Mouse (Mus musculus) cerebellum, adult 2 months (tissue): Measurements from ENCODE around the gene Klhl12. TPM values are rescaled to one million over a fixed set of nuclear protein-coding genes. Genes with fewer than 3 reads are reported as not detected.
"Not testable (repeated sequence)": the region's sequence is repeated elsewhere in the genome, so short reads cannot be mapped to it uniquely, and the experiment has no call there.

ENCODE experiments used
- DNase-seq, 2 experiments: peaks; one replicate each; pipeline ENCODE4 v3.0.0; 2021
- H3K27ac ChIP-seq: fragments of 200-500 bp; 2 replicates; pipeline ENCODE4 v1.5.1; 2012; ENCODE audit warnings: low read length, control low read depth, inconsistent platforms; ENCODE audit not compliant: insufficient read depth
- H3K27me3 ChIP-seq: fragments of 200-500 bp; 2 replicates; pipeline ENCODE4 v1.6.1; 2012; ENCODE audit warnings: inconsistent platforms, mild to moderate bottlenecking, low read length, moderate library complexity; ENCODE audit not compliant: control insufficient read depth, insufficient read depth
- H3K4me1 ChIP-seq: fragments of 200-500 bp; 2 replicates; pipeline ENCODE4 v1.6.1; 2011; ENCODE audit warnings: low read length; ENCODE audit not compliant: control insufficient read depth, insufficient read depth
- H3K4me3 ChIP-seq: fragments of 200-500 bp; replicated peaks from 2 replicates; pipeline ENCODE3; 2011; ENCODE audit warnings: mild to moderate bottlenecking, low read depth, low read length, control low read depth; ENCODE audit not compliant: insufficient read depth
- CTCF ChIP-seq: fragments of 200-500 bp; IDR thresholded peaks from 2 replicates; pipeline ENCODE4 v1.5.1; 2011; ENCODE audit warnings: low read depth, mild to moderate bottlenecking, control low read depth, low read length, moderate library complexity, borderline replicate concordance; ENCODE audit not compliant: insufficient read depth
- POLR2A ChIP-seq: fragments of 200-500 bp; IDR thresholded peaks from 2 replicates; pipeline ENCODE4 v1.6.1; 2011; ENCODE audit warnings: low read length, control low read depth, borderline replicate concordance; ENCODE audit not compliant: insufficient read depth
- WGBS: fragments of 180-500 bp; shearing (Covaris S2); methylation state at CpG from one replicate; pipeline ENCODE4 v1.1.7; 2018; 5-methylcytosine and 5-hydroxymethylcytosine counted together
- polyA plus RNA-seq: library from polyadenylated mRNA; depleted of rRNA; stranded (reverse); fragments of >200 nt; gene quantifications from 2 replicates; pipeline ENCODE4 v1.2.3, GENCODE M21; 2012

Gene Klhl12
- polyA plus RNA-seq, 1 experiment, result 29.8 TPM

- Histone ChIP-seq H3K4me1 (no peaks in the 10 kb centered on the region), H3K4me3 (no peak overlapping the region), H3K27ac (no peak overlapping the region), H3K27me3 (no peaks in the 10 kb centered on the region; the same call in 1 of the 2 replicates)
- no peak for DNase-seq
- TF ChIP-seq CTCF (no peak), POLR2A (no peak)
- WGBS, result 88% methylated on average over 7 of the region's 7 CpGs
Observed at GRCm38 (mm10) chr1:134521163-134521562, 65.8 kb downstream of the Klhl12 start.

GRCm38 (mm10) chr1:134522325-134522724 is 67.0 kb downstream of the Klhl12 start:
- WGBS, result 77% methylated on average over 2 of the region's 2 CpGs
- Histone ChIP-seq H3K4me3 (no peak overlapping the region), H3K4me1 (no peaks in the 10 kb centered on the region), H3K27ac (no peak overlapping the region), H3K27me3 (no peaks in the 10 kb centered on the region; the same call in 1 of the 2 replicates)
- no peak for DNase-seq
- no peak for TF ChIP-seq POLR2A
- no peak for TF ChIP-seq CTCF

- H3K4me3 ChIP-seq, result no peak overlapping the region
- H3K27ac ChIP-seq, result no peak overlapping the region
- H3K27me3 ChIP-seq, result no peaks in the 10 kb centered on the region; the same call in 1 of the 2 replicates
- TF ChIP-seq POLR2A (no peak), CTCF (0 out of 2 replicates have a peak, but pooled peaks have one; percentile 1)
- no peak for DNase-seq
- WGBS, result 73% methylated on average over 5 of the region's 5 CpGs
- H3K4me1 ChIP-seq, result no peaks in the 10 kb centered on the region
Observed at GRCm38 (mm10) chr1:134524424-134524823, 69.1 kb downstream of the Klhl12 start.

DNA sequence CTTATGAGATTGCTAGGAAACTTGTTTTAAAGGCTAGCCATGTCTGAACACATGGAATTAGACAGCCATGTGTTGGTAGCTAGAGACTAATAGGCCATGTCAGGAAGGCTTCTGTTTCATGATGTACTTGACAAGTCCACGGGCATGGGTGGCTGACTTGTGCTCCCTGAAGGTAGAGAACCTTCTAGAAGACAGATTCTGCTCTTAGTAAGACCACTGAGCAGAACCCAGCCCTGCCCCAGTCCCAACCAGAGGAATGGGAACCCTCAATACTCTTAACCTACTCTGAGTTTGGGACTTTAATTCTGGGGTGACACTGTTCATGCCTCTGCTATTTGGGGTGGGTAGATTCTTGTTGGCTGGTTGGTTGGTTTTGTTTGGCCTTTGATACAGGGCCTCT is 69.7 kb downstream of the Klhl12 start:
- 88% methylated on average over 1 of the region's 1 CpGs for WGBS
- Histone ChIP-seq H3K4me1 (no peaks in the 10 kb centered on the region), H3K27ac (no peak overlapping the region), H3K27me3 (no peaks in the 10 kb centered on the region; the same call in 1 of the 2 replicates), H3K4me3 (no peak overlapping the region)
- no peak for DNase-seq
- TF ChIP-seq CTCF (no peak), POLR2A (no peak)

- Histone ChIP-seq H3K4me1 (no peaks in the 10 kb centered on the region), H3K4me3 (no peak overlapping the region), H3K27ac (no peak overlapping the region), H3K27me3 (no peaks in the 10 kb centered on the region; the same call in 1 of the 2 replicates)
- no peak for DNase-seq
- WGBS, result 90% methylated on average over 6 of the region's 6 CpGs
- TF ChIP-seq POLR2A (no peak), CTCF (no peak)
Observed at GRCm38 (mm10) chr1:134526752-134527151, 71.4 kb downstream of the Klhl12 start.

DNA sequence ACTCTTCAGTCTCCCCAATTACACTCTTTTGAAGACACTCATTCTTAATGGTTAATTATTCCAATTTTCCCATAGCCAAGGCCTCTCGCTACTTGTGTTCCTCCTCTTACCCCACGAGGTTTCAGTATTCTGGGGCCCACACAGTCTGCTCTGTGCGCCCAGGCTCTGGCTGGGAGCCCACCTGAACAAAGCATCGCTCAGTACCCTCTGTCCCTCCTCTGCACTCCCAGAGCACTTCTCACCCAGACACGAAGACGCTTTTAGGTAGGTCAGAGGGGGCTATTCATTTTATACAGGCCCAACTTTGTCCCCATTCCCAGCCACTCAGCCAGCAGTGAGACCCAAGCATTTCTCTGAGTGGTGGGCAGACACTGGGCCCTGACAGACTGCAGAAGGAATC is 75.3 kb downstream of the Klhl12 start:
- no peak overlapping the region for H3K27ac ChIP-seq
- no peaks in the 10 kb centered on the region for H3K4me1 ChIP-seq
- no peaks in the 10 kb centered on the region; the same call in 1 of the 2 replicates for H3K27me3 ChIP-seq
- no peak for DNase-seq
- TF ChIP-seq POLR2A (no peak), CTCF (no peak)
- no peak overlapping the region for H3K4me3 ChIP-seq
- 58% methylated on average over 6 of the region's 6 CpGs for WGBS

- WGBS, result 92% methylated on average over 10 of the region's 10 CpGs
- not testable (repeated sequence) for H3K27me3 ChIP-seq, H3K27ac ChIP-seq, H3K4me1 ChIP-seq, DNase-seq, H3K4me3 ChIP-seq
Observed at GRCm38 (mm10) chr1:134533710-134534109, 78.4 kb downstream of the Klhl12 start.

- 95% methylated on average over 1 of the region's 1 CpGs for WGBS
Observed at GRCm38 (mm10) chr1:134535054-134535453, 79.7 kb downstream of the Klhl12 start.

DNA sequence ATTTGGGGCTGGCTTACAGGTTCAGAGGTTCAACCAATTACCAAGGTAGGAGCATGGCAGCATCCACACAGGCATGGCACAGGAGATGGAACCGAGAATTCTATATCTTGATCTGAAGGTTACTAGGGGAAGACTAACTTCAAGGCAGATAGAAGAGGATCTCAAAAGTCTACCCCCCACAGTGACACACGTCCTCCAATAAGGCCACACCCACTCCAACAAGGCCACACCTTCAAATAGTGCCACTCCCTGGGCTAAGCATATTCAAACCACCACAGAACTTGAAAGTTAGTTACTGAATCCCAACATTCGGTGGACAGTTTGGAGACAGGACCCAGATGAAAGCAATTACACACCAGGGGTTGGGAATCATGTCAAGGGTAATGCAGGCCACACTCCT is 80.2 kb downstream of the Klhl12 start:
- WGBS, result 68% methylated on average over 3 of the region's 3 CpGs
- no peak for TF ChIP-seq POLR2A
- TF ChIP-seq CTCF, result no peak
- Histone ChIP-seq H3K27me3 (no peaks in the 10 kb centered on the region), H3K27ac (no peak overlapping the region), H3K4me3 (no peak overlapping the region), H3K4me1 (no peaks in the 10 kb centered on the region)
- no peak for DNase-seq

More at GRCm38 (mm10) chr1:134535054-134535453, 79.7 kb downstream of the Klhl12 start:
- no peak overlapping the region for H3K4me3 ChIP-seq
- no peak overlapping the region for H3K27ac ChIP-seq
- no peak for TF ChIP-seq CTCF
- TF ChIP-seq POLR2A, result no peak
- no peaks in the 10 kb centered on the region for H3K4me1 ChIP-seq
- DNase-seq, result no peak
- no peaks in the 10 kb centered on the region for H3K27me3 ChIP-seq
